Mouse (Mus musculus): ENCODE measurements around the gene Setd1a.

- TF ChIP-seq CTCF (IDR thresholded peaks at IDR 0.05) (no peak), EP300 (IDR thresholded peaks at IDR 0.05; ENCODE audit: insufficient read depth, low read depth, low read length) (no peak)
Observed at GRCm38 (mm10) chr7:127771262-127771661, 5.2 kb upstream of the Setd1a start.
